Mouse (Mus musculus) stomach, embryonic 16.5 days (tissue): Measurements from ENCODE around the gene Aamdc. TPM values are rescaled to one million over a fixed set of nuclear protein-coding genes. Genes with fewer than 3 reads are reported as not detected.

Experiments used
- ATAC-seq: fragments of 200-750 bp; cut with Nextera tagmentation; 2 replicates; pipeline ENCODE4 v1.8.0; 2017; ENCODE audit warnings: moderate number of reproducible peaks, moderate TSS enrichment; ENCODE audit not compliant: insufficient read depth, low FRiP score
- H3K27ac ChIP-seq: fragments of 300-500 bp; sonication (generic); 2 replicates; pipeline ENCODE4 v1.5.1; 2014; ENCODE audit warnings: low read length
- H3K27me3 ChIP-seq: fragments of 300-500 bp; sonication (generic); 2 replicates; pipeline ENCODE4 v1.6.1; 2014; ENCODE audit warnings: low read length, control low read depth, mixed read lengths; ENCODE audit not compliant: control insufficient read depth, insufficient read depth
- H3K36me3 ChIP-seq: fragments of 300-500 bp; sonication (generic); 2 replicates; pipeline ENCODE4 v1.6.1; 2014; ENCODE audit warnings: low read length; ENCODE audit not compliant: control insufficient read depth, insufficient read depth
- H3K4me1 ChIP-seq: fragments of 300-500 bp; sonication (generic); 2 replicates; pipeline ENCODE4 v1.6.1; 2014; ENCODE audit warnings: low read length, control low read depth, mixed read lengths; ENCODE audit not compliant: control insufficient read depth, insufficient read depth
- H3K4me2 ChIP-seq: fragments of 300-500 bp; sonication (generic); 2 replicates; pipeline ENCODE4 v1.6.1; 2014; ENCODE audit warnings: low read depth, low read length, mixed read lengths
- H3K4me3 ChIP-seq: fragments of 300-500 bp; sonication (generic); replicated peaks from 2 replicates; pipeline ENCODE4 v1.5.1; 2014; ENCODE audit warnings: mild to moderate bottlenecking, low read length
- H3K9ac ChIP-seq: fragments of 300-500 bp; sonication (generic); 2 replicates; pipeline ENCODE4 v1.6.1; 2014; ENCODE audit warnings: low read length
- H3K9me3 ChIP-seq: fragments of 300-500 bp; sonication (generic); replicated peaks from 2 replicates; pipeline ENCODE4 v1.6.1; 2016; ENCODE audit warnings: low read length, control low read depth; ENCODE audit not compliant: control insufficient read depth
- WGBS: fragments of 180-500 bp; shearing (Covaris S2); extraction: QIAGEN DNeasy Blood & Tissue Kit; methylation state at CpG from one replicate; pipeline ENCODE4 v1.1.7; 2014; 5-methylcytosine and 5-hydroxymethylcytosine counted together
- polyA plus RNA-seq: library from polyadenylated mRNA; unstranded; fragments of >200 nt; fragmentation: Nextera tagmentation; extraction: Ambion mirVana; gene quantifications from 2 replicates; pipeline ENCODE4 v1.2.1, GENCODE M21; 2015

The Aamdc gene
- polyA plus RNA-seq, 1 experiment from 2014 or later = 63.1 TPM

DNA sequence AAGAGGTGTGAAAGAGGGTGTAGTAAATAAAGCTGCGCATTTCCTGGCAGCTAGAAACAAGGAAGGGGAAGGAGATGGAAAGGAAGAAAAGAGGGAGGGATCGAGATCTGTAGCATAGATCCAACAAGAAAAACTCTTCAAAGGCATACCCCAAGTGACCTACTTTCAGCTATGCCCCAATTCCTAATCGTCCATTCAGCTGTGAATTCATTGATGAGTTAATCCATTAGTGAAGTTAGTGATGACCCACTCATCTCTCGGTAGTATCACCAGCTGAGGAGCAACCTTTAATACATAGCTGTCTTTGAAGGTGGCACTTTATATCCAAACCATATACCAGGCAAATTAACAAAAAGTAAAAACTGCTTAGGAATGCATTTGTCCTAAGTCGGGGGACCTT, 9.2 kb upstream of the Aamdc start:
- ATAC-seq = no peak
- 73% methylated on average over 5 of the region's 5 CpGs for WGBS
- Histone ChIP-seq H3K36me3 (no peaks in the 10 kb centered on the region), H3K27ac (no peak overlapping the region), H3K4me2 (no peak overlapping the region), H3K9ac (no peak overlapping the region), H3K4me3 (no peak overlapping the region), H3K27me3 (no peaks in the 10 kb centered on the region), H3K9me3 (no peaks in the 10 kb centered on the region), H3K4me1 (peaks cover 26% of the 10 kb centered on the region)

DNA sequence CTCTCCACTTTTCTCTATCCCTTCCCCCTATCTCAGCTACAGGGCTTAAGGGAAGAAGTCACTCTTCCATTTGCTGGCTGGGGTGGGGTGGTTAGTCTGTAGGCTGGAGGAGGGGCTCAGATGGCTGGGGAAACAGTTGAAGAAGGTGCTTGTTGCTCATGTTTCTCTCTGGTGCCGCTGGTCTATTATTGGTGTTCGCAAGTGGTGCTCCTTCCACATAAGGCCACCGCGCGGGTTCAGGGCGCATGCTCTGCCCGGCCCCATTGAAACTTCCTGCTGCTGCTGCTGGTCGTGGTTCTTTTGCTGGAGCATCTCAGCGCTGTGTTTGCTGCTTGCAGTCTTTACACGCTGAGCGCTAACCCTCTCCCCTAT, 1.5 kb upstream of the Aamdc start:
- H3K9me3 ChIP-seq = no peaks in the 10 kb centered on the region
- peak overlapping the region; percentile 67 for H3K4me2 ChIP-seq
- H3K9ac ChIP-seq = peak overlapping the region; percentile 100
- WGBS = 1% methylated on average over 11 of the region's 11 CpGs
- peak; percentile 52 for ATAC-seq
- H3K4me3 ChIP-seq = peak overlapping the region; percentile 100
- peaks cover 7% of the 10 kb centered on the region for H3K4me1 ChIP-seq
- H3K36me3 ChIP-seq = no peaks in the 10 kb centered on the region
- H3K27me3 ChIP-seq = no peaks in the 10 kb centered on the region
- H3K27ac ChIP-seq = peak overlapping the region; percentile 98

DNA sequence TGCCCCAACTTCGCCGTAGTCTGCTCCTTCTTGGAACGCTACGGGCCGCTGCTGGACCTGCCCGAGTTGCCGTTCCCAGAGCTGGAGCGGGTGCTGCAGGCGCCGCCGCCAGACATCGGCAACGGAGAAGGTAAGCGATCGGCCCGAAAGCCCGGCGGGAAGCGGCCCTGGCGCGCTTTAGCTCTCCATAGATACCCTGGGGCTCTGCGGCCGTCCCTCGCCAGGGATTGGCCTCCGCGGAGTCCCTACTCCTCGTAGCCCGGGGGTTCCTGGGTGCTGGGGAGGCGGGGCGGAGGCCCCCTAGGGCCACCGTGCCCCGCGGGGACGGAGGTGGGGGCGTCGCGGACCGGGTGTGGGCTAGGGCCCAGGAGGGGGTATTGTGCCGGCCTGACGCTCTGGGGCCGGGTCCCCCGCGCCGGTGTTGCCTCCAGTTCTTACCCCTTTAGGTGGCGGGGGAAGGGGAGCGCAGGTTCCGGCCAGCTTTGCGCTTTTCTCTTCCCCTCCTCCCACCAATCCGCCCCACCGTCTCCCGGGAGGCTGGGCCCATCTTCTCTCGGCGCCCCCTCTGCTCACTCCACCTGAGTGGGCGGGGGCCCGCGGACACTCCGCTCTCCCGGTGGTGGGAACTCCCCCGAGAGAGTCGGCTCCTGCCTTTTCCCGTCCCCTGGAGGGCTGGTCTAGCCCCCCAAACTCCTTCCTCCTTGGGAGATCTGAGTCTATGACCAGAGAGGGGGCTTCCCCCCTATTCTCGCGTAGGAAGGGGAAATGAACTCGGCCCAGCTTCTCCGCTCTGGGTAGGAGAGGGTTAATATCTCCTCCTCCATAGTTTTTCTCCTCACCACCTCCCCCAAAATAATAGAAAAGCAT, 912 bp upstream of the Aamdc start:
- Histone ChIP-seq H3K9me3 (no peaks in the 10 kb centered on the region), H3K27me3 (no peaks in the 10 kb centered on the region), H3K27ac (peak overlapping the region; percentile 98), H3K4me1 (peaks cover 7% of the 10 kb centered on the region), H3K36me3 (no peaks in the 10 kb centered on the region), H3K9ac (peak overlapping the region; percentile 100), H3K4me2 (peak overlapping the region; percentile 67), H3K4me3 (peak overlapping the region; percentile 100)
- peak; percentile 23 for ATAC-seq
- under 1% methylated on average over 65 of the region's 65 CpGs for WGBS

DNA sequence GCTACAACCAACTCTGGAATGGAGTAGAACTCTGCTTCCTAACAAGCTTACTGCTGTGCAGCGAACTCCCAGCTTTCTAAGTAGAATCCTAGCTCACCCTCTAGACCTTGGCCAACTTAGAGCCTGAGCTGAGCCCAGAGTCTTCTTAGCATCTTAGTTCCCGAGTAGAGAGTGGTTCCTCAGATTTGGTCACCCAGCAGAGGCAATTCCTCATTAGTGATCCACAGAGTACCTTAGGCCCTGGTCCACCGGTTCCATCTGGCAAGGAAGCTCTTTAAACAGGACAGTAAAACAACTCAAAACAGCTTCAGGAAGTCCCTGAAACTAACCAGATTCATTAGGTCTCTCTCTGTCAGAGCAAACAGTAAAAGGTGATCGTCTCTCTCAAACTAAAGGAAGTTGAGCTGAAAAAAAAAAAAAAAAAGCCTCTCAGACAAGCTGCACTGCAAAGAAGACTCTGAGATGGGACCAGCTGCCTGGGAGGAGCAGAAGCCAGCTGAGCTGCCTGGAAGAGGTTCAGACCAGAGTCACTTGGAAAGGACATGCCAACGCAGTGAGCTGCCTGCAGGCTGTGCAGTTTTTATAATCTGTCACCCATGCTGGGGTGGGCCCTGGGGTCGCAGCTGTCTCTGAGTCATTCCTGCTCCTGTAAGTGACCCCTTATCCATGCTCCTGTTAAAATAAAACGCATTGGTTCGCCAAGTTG, 783 bp downstream of the Aamdc start:
- ATAC-seq = no peak
- 25% methylated on average over 8 of the region's 8 CpGs for WGBS

DNA sequence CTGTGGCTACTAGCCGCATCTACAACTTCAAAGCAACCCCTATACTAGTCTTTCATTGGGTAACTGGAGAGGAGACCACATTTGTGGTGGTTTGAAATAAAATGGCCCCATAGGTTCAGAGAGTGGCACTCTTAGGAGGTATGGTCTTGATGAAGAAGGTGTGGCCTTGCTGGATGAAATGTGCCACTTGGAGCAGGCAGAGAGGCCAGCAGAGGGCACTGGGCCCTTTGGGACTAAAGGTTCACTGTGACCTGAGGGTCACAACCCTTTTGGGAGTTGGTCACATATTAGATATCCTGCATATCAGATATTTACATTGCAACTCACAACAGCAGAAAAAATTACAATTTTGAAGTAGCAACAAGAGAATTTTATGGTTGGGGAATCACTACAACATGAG, 8.9 kb downstream of the Aamdc start:
- Histone ChIP-seq H3K27ac (no peak overlapping the region), H3K4me3 (no peak overlapping the region), H3K4me1 (no peaks in the 10 kb centered on the region), H3K36me3 (no peaks in the 10 kb centered on the region), H3K4me2 (no peak overlapping the region), H3K9me3 (no peaks in the 10 kb centered on the region), H3K9ac (no peak overlapping the region), H3K27me3 (no peaks in the 10 kb centered on the region)
- ATAC-seq = no peak
- 85% methylated on average over 1 of the region's 1 CpGs for WGBS

More for the DNA sequence above, 783 bp downstream of the Aamdc start:
- H3K27me3 ChIP-seq = no peaks in the 10 kb centered on the region
- peak overlapping the region; percentile 65 for H3K4me2 ChIP-seq
- peak overlapping the region; percentile 76 for H3K9ac ChIP-seq
- peak overlapping the region; percentile 100 for H3K4me3 ChIP-seq
- H3K36me3 ChIP-seq = no peaks in the 10 kb centered on the region
- H3K27ac ChIP-seq = peak overlapping the region; percentile 74
- H3K9me3 ChIP-seq = no peaks in the 10 kb centered on the region
- H3K4me1 ChIP-seq = peaks cover 7% of the 10 kb centered on the region

DNA sequence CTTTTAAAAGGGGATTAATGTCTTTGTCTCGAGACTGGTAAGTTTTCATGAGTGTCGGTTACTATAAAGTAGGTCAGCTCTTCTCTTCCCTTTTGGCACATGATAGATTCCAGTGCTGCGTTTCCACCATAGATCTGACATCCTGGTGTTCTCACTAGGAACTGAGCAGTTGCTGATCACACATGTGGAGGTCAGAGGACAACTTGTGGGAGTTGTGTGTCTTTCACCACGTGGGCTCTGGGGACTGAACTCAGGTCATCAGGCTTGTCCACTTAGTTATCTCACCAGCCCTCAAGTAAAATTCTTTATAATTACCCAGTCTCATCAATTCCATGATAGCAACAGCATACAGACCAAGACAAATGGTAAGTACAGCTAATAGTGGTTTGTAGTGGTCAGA, 9.9 kb downstream of the Aamdc start:
- ATAC-seq = no peak
- Histone ChIP-seq H3K4me2 (no peak overlapping the region), H3K4me3 (no peak overlapping the region), H3K36me3 (no peaks in the 10 kb centered on the region), H3K9ac (no peak overlapping the region), H3K4me1 (no peaks in the 10 kb centered on the region), H3K27me3 (no peaks in the 10 kb centered on the region), H3K27ac (no peak overlapping the region), H3K9me3 (no peaks in the 10 kb centered on the region)
- WGBS = 77% methylated on average over 4 of the region's 4 CpGs

DNA sequence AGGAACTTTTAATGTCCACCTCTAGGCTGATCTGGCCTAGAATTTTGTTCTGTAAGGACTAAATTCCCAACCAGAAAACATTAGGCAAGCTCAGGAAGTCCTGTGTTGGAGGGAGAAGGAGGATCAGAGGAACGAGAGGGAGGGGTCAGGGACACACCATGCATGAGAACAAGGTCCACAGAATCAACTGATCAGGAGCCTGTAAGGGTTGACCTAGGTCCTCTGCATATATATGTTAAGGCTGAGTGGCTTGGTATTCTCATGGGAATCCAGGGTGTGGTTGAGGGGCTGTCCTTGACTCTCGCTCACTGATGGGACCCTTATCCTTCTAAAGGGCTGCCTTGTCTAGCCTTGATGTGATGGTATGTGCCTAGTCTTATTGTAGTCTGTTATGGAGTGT, 15.7 kb downstream of the Aamdc start:
- ATAC-seq = no peak
- H3K9ac ChIP-seq = no peak overlapping the region
- H3K4me2 ChIP-seq = no peak overlapping the region
- 94% methylated on average over 2 of the region's 2 CpGs for WGBS
- H3K9me3 ChIP-seq = no peaks in the 10 kb centered on the region
- H3K4me1 ChIP-seq = no peaks in the 10 kb centered on the region
- no peaks in the 10 kb centered on the region for H3K27me3 ChIP-seq
- no peak overlapping the region for H3K27ac ChIP-seq
- no peaks in the 10 kb centered on the region for H3K36me3 ChIP-seq
- H3K4me3 ChIP-seq = no peak overlapping the region

DNA sequence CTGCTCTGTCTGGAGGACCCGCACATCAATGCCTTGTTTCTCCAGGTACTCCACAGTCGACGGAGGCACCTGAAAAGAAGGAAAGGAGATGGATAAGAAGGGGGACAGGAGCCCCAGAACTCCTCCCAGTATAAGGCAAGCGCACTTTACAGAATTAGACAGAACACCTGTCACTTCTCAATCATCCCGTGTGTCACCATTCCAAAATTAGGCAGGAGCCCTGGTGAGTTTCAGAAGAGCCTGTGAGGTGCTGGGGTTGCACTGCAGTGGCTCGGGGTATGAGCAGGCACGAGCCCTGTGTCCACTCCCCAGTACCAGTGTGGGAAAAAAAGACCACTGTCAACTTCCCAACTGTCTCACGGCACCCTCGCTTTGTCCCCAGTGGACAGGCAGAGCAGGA, 28.6 kb downstream of the Aamdc start:
- WGBS = 90% methylated on average over 9 of the region's 9 CpGs
- ATAC-seq = no peak
- Histone ChIP-seq H3K4me2 (no peak overlapping the region), H3K4me1 (no peaks in the 10 kb centered on the region), H3K27ac (no peak overlapping the region), H3K9me3 (no peaks in the 10 kb centered on the region), H3K9ac (no peak overlapping the region), H3K4me3 (no peak overlapping the region), H3K27me3 (no peaks in the 10 kb centered on the region), H3K36me3 (no peaks in the 10 kb centered on the region)

DNA sequence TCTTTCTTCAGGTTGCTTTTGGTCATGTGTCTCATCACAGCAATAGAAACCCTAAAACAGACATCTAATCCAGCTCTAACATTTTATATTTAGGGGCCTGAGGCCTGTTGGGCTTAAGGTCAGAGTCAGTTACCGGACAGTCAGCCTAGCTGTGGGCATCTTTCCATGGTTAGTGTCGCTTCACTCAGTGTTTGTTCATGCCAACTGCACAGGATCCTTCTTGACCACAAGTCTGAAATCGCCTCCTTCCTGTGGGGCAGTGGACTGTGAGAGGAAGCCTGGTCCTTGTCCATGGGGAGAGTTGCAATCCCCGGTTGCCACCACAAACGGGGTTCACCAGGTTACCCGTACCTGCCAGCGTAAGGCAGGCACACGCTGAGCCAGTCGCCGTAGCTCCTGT, 30.0 kb downstream of the Aamdc start:
- ATAC-seq = no peak

More for the DNA sequence above, 30.0 kb downstream of the Aamdc start:
- Histone ChIP-seq H3K27ac (no peak overlapping the region), H3K27me3 (no peaks in the 10 kb centered on the region), H3K9me3 (no peaks in the 10 kb centered on the region), H3K4me2 (no peak overlapping the region), H3K9ac (no peak overlapping the region), H3K4me3 (no peak overlapping the region), H3K36me3 (no peaks in the 10 kb centered on the region), H3K4me1 (no peaks in the 10 kb centered on the region)
- 94% methylated on average over 10 of the region's 10 CpGs for WGBS
